Mouse (Mus musculus) liver, postnatal 0 days (tissue): ENCODE results near the gene Dync2h1.

ENCODE experiments used
- CTCF ChIP-seq: sonication (generic); IDR thresholded peaks from 2 replicates; pipeline ENCODE4 v1.5.1; 2016; ENCODE audit warnings: antibody characterized with exemption, low read depth
- EP300 ChIP-seq: IDR thresholded peaks from 2 replicates; pipeline ENCODE4 v1.6.1; 2016; ENCODE audit warnings: antibody characterized with exemption, low read depth, mild to moderate bottlenecking

- no peak for TF ChIP-seq CTCF
- TF ChIP-seq EP300 = no peak
Observed at GRCm38 (mm10) chr9:6986161-6986560, 198.1 kb downstream of the Dync2h1 start.
